Mouse (Mus musculus): ENCODE data around the gene Fmod.

Gene Fmod

DNA sequence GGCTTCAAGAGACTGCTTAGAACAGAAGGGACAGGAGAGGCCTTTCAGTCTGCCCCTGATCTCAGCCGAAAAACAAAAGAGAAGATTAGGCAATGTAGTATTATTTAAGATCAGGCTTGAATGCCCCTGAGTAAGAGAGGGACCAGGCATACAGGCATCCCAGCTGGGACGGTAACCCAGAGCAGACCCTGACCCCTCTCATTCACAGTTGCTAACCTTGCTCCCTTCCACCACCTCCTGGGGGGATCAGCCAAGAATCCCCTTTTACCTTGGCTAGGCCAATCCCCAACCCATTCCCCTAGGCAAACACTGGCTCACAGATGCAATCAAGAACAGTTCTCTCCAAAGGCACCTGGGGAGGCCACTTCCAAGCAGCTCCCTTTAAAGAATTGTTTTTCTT, 39.7 kb downstream of the Fmod start:
- Histone ChIP-seq H3K36me3 (ENCODE audit: control insufficient read depth, insufficient read depth, low read length, poor library complexity, severe bottlenecking) (peaks cover 22% of the 10 kb centered on the region), H3K27me3 (ENCODE audit: control insufficient read depth, insufficient read depth, low read length, poor library complexity, severe bottlenecking) (no peaks in the 10 kb centered on the region)
- DNase-seq (ENCODE audit: low read depth, low spot score), result no peak

DNA sequence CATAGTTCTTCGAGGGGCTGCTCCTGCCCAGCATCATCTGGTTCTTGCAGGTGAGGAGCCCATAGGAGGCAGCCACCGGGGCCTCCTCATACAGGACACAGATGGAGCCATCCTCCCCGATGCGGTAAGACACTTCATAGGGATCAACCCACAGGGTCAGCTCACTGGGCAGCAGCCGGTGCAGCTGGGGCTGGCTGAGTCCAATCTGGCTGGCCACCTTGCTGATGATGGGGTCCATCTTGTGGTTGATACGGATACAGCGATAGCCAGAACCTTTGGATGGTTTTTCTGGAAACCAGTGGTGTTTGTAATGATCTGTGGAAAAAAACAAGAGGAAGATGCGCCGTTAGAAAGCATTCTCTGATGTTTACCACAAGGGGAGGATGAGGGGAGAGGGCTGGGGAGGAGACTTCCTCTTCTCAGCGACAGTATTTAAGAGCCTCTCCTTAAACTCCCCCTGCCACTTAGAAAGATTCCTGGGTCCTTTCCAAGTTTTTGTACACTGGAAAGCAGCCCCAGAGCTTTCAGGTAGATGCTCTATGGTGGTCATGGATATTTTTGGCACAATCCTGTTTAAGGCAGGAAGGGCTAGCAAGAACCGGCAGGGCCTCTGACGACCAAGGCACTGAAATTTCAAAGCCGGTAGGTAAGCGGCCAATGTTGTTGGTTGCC, 40.5 kb downstream of the Fmod start:
- peak; percentile 72 for DNase-seq (ENCODE audit: low read depth, low spot score)
- Histone ChIP-seq H3K36me3 (ENCODE audit: control insufficient read depth, insufficient read depth, low read length, poor library complexity, severe bottlenecking) (peaks cover 22% of the 10 kb centered on the region), H3K27me3 (ENCODE audit: control insufficient read depth, insufficient read depth, low read length, poor library complexity, severe bottlenecking) (no peaks in the 10 kb centered on the region)

DNA sequence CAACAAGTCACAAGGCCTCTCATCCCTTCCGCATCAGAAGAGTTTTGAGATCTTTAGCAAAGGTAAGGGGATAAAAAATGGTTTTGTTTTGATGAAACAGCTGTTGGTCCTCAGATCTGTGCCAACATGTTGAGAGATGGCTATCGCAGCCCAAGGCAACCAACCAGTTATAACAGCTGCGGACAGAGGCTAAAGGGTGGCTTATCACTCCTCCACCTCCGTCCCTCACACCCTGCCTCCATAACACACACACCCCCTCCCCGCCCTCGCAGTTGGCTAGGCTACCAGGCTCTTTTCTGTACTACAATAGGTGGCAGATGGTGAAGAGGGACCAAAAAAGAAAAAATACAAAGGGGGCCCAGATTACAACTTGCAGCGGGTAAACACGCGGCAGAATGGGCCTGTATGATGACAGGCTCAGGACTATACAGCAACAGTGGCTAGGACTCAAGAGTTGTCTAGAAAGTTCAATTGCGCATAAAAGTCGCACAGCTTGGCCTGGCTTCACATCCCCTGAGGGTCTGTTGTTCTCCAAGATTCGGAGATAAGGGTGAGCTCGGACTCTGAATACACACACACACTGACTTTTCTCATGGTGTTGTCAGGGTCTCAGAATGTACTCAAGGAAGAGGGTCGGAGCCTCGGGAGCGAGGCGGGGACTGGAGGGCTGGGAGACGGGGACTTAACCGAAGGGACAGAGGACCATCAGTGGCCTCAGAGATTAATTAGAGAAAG, 41.2 kb downstream of the Fmod start:
- DNase-seq (ENCODE audit: low read depth, low spot score), result no peak
- no peaks in the 10 kb centered on the region for H3K27me3 ChIP-seq (ENCODE audit: control insufficient read depth, insufficient read depth, low read length, poor library complexity, severe bottlenecking)
- H3K36me3 ChIP-seq (ENCODE audit: control insufficient read depth, insufficient read depth, low read length, poor library complexity, severe bottlenecking), result peaks cover 22% of the 10 kb centered on the region

GRCm38 (mm10) chr1:134078802-134079476, 41.9 kb downstream of the Fmod start, which contains the start of gene Btg2:
Btg2 (minus strand) TSS chr1:134079120.
- DNase-seq (ENCODE audit: low read depth, low spot score), result peak; percentile 97
- peaks cover 22% of the 10 kb centered on the region for H3K36me3 ChIP-seq (ENCODE audit: control insufficient read depth, insufficient read depth, low read length, poor library complexity, severe bottlenecking)
- H3K27me3 ChIP-seq (ENCODE audit: control insufficient read depth, insufficient read depth, low read length, poor library complexity, severe bottlenecking), result no peaks in the 10 kb centered on the region

- peak; percentile 39 for DNase-seq (ENCODE audit: low read depth, low spot score)
- Histone ChIP-seq H3K36me3 (ENCODE audit: control insufficient read depth, insufficient read depth, low read length, poor library complexity, severe bottlenecking) (peaks cover 20% of the 10 kb centered on the region), H3K27me3 (ENCODE audit: control insufficient read depth, insufficient read depth, low read length, poor library complexity, severe bottlenecking) (no peaks in the 10 kb centered on the region)
Measured at GRCm38 (mm10) chr1:134079477-134080163, 42.6 kb downstream of the Fmod start.

DNA sequence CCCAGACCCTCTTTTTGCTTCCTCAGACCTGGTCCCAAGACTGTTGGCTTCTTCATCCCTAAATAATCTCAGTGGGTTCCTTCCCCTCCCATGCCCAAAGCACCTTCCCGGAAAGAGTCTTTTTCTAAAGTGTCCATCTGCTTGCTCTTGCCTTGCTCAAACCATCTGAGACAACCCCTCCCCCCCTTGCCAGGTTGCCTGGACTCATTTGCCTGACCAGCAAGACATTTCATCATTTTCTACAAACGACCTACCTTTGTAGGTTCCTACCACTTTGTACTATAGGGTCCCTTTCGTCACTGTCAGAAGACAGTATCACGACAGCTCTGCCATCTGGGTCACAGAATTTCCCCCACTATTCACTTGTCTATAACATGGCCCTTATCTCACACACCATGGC, 43.4 kb downstream of the Fmod start:
- no peaks in the 10 kb centered on the region for H3K27me3 ChIP-seq (ENCODE audit: control insufficient read depth, insufficient read depth, low read length, poor library complexity, severe bottlenecking)
- peaks cover 15% of the 10 kb centered on the region for H3K36me3 ChIP-seq (ENCODE audit: control insufficient read depth, insufficient read depth, low read length, poor library complexity, severe bottlenecking)
- no peak for DNase-seq (ENCODE audit: low read depth, low spot score)

- DNase-seq (ENCODE audit: low read depth, low spot score), result no peak
- Histone ChIP-seq H3K36me3 (ENCODE audit: control insufficient read depth, insufficient read depth, low read length, poor library complexity, severe bottlenecking) (peaks cover 13% of the 10 kb centered on the region), H3K27me3 (ENCODE audit: control insufficient read depth, insufficient read depth, low read length, poor library complexity, severe bottlenecking) (no peaks in the 10 kb centered on the region)
Measured at GRCm38 (mm10) chr1:134080881-134081450, 43.9 kb downstream of the Fmod start.

- DNase-seq (ENCODE audit: low read depth, low spot score), result peak; percentile 62
Measured at GRCm38 (mm10) chr1:134082987-134083516, 46.0 kb downstream of the Fmod start.

DNA sequence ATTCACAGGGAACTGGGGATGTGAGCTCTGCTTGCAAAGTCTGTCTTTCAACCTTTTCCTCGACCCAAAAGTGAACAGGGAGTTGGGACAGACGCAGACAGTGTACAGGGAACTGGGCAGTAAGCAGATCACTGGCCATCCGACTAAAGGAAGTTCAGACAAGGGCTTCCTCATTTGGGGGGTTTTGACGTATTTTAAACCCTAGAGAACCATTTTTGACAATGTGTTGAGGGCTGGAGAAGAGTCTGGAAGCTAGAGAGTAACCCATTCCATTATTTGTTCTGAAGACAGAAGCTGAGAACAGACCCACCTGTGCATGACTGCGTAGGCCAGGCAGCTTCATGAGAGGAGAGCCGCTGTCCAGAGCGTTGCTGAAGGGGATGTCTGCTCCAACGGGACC, 46.6 kb downstream of the Fmod start:
- peak; percentile 57 for DNase-seq (ENCODE audit: low read depth, low spot score)
- Histone ChIP-seq H3K27me3 (ENCODE audit: control insufficient read depth, insufficient read depth, low read length, poor library complexity, severe bottlenecking) (no peaks in the 10 kb centered on the region), H3K36me3 (ENCODE audit: control insufficient read depth, insufficient read depth, low read length, poor library complexity, severe bottlenecking) (no peaks in the 10 kb centered on the region)

More at GRCm38 (mm10) chr1:134082987-134083516, 46.0 kb downstream of the Fmod start:
- no peaks in the 10 kb centered on the region for H3K36me3 ChIP-seq (ENCODE audit: control insufficient read depth, insufficient read depth, low read length, poor library complexity, severe bottlenecking)
- H3K27me3 ChIP-seq (ENCODE audit: control insufficient read depth, insufficient read depth, low read length, poor library complexity, severe bottlenecking), result no peaks in the 10 kb centered on the region

DNA sequence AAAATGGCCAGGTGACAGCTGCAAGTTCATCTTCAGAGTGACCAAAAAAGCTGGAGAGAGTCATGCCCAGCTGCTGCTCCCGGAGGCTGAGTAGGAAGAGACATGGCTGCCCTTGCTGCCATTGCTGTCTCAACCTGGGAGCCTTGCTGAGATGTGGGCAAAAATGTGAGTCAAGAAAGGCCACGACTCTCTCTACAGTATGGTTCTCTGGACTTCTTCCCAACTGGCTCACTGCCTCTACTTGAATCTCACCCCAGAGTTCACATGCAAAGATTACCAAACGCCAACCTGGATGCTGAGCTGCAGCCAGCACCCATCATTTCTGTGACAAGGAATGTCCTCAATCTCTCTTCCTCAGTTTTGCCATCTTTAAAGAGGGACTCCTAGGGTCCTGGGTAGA, 47.1 kb downstream of the Fmod start:
- no peak for DNase-seq (ENCODE audit: low read depth, low spot score)
- H3K36me3 ChIP-seq (ENCODE audit: control insufficient read depth, insufficient read depth, low read length, poor library complexity, severe bottlenecking), result no peaks in the 10 kb centered on the region
- H3K27me3 ChIP-seq (ENCODE audit: control insufficient read depth, insufficient read depth, low read length, poor library complexity, severe bottlenecking), result no peaks in the 10 kb centered on the region

DNA sequence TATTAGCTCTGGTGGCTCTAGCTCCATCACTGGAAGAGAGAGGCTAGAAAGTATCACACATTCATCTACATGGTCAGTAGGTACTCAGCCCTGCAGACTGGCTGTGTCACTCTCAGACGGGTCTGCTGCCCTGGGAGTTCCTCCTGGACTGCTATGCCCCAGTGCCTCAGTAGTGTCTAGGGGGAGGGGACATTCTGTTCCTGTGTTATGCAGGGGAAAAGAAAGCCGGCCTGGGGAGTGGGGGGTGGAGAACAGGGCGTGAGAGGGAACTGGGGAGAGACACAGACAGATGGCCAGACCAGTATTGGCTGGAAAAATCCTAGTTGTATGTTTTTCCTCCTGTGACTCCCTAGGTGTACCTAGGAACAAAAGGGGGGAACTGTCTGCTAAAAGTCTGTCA, 49.0 kb downstream of the Fmod start:
- H3K27me3 ChIP-seq (ENCODE audit: control insufficient read depth, insufficient read depth, low read length, poor library complexity, severe bottlenecking), result no peaks in the 10 kb centered on the region
- no peaks in the 10 kb centered on the region for H3K36me3 ChIP-seq (ENCODE audit: control insufficient read depth, insufficient read depth, low read length, poor library complexity, severe bottlenecking)
- no peak for DNase-seq (ENCODE audit: low read depth, low spot score)

- no peak for DNase-seq (ENCODE audit: low read depth, low spot score)
- Histone ChIP-seq H3K36me3 (ENCODE audit: control insufficient read depth, insufficient read depth, low read length, poor library complexity, severe bottlenecking) (no peaks in the 10 kb centered on the region), H3K27me3 (ENCODE audit: control insufficient read depth, insufficient read depth, low read length, poor library complexity, severe bottlenecking) (no peaks in the 10 kb centered on the region)
Measured at GRCm38 (mm10) chr1:134086811-134087398, 49.9 kb downstream of the Fmod start.

- Histone ChIP-seq H3K36me3 (ENCODE audit: control insufficient read depth, insufficient read depth, low read length, poor library complexity, severe bottlenecking) (no peaks in the 10 kb centered on the region), H3K27me3 (ENCODE audit: control insufficient read depth, insufficient read depth, low read length, poor library complexity, severe bottlenecking) (no peaks in the 10 kb centered on the region)
- no peak for DNase-seq (ENCODE audit: low read depth, low spot score)
Measured at GRCm38 (mm10) chr1:134089074-134089473, 52.0 kb downstream of the Fmod start.

- H3K36me3 ChIP-seq (ENCODE audit: control insufficient read depth, insufficient read depth, low read length, poor library complexity, severe bottlenecking), result no peaks in the 10 kb centered on the region
- H3K27me3 ChIP-seq (ENCODE audit: control insufficient read depth, insufficient read depth, low read length, poor library complexity, severe bottlenecking), result no peaks in the 10 kb centered on the region
- no peak for DNase-seq (ENCODE audit: low read depth, low spot score)
Measured at GRCm38 (mm10) chr1:134091851-134092250, 54.8 kb downstream of the Fmod start.

Data from splenic B cell, adult 2 months (primary cell).